Mouse (Mus musculus) hindbrain, embryonic 12.5 days (tissue): ENCODE data around the gene Serpina1b. TPM values are rescaled to one million over a fixed set of nuclear protein-coding genes. Genes with fewer than 3 reads are reported as not detected.
"Not testable (repeated sequence)": the region's sequence is repeated elsewhere in the genome, so short reads cannot be mapped to it uniquely, and the experiment has no call there.

Experiments used
- ATAC-seq: fragments of 200-750 bp; cut with Nextera tagmentation; 2 replicates; pipeline ENCODE4 v1.8.0; 2017; ENCODE audit warnings: moderate TSS enrichment; ENCODE audit not compliant: low FRiP score
- H3K27ac ChIP-seq: fragments of 300-500 bp; sonication (generic); 2 replicates; pipeline ENCODE4 v1.5.1; 2016; ENCODE audit warnings: mild to moderate bottlenecking
- H3K27me3 ChIP-seq: fragments of 300-500 bp; sonication (generic); 2 replicates; pipeline ENCODE4 v1.6.1; 2016; ENCODE audit warnings: mild to moderate bottlenecking
- H3K36me3 ChIP-seq: fragments of 300-500 bp; sonication (generic); 2 replicates; pipeline ENCODE4 v1.6.1; 2016; ENCODE audit warnings: mild to moderate bottlenecking
- H3K4me1 ChIP-seq: fragments of 300-500 bp; sonication (generic); 2 replicates; pipeline ENCODE4 v1.6.1; 2016
- H3K4me2 ChIP-seq: fragments of 300-500 bp; sonication (generic); replicated peaks from 2 replicates; pipeline ENCODE4 v1.6.1; 2016; ENCODE audit warnings: mild to moderate bottlenecking
- H3K4me3 ChIP-seq: fragments of 300-500 bp; sonication (generic); 2 replicates; pipeline ENCODE4 v1.5.1; 2016; ENCODE audit warnings: mild to moderate bottlenecking
- H3K9ac ChIP-seq: fragments of 300-500 bp; sonication (generic); 2 replicates; pipeline ENCODE4 v1.6.1; 2016; ENCODE audit warnings: mild to moderate bottlenecking, moderate library complexity
- H3K9me3 ChIP-seq: fragments of 300-500 bp; sonication (generic); replicated peaks from 2 replicates; pipeline ENCODE4 v1.6.1; 2016; ENCODE audit warnings: mild to moderate bottlenecking
- WGBS: fragments of 180-500 bp; shearing (Covaris S2); methylation state at CpG from one replicate; pipeline ENCODE4 v1.1.7; 2016; 5-methylcytosine and 5-hydroxymethylcytosine counted together
- polyA plus RNA-seq: library from polyadenylated mRNA; unstranded; fragments of >200 nt; fragmentation: Nextera tagmentation; extraction: Ambion mirVana; gene quantifications from 2 replicates; pipeline ENCODE4 v1.2.1, GENCODE M21; 2016

The Serpina1b gene
- polyA plus RNA-seq: not detected in 2 replicates

- H3K4me1 ChIP-seq, H3K27me3 ChIP-seq, H3K9ac ChIP-seq, H3K4me2 ChIP-seq, H3K4me3 ChIP-seq, H3K36me3 ChIP-seq, H3K27ac ChIP-seq, ATAC-seq: not testable (repeated sequence)
- peaks cover 23% of the 10 kb centered on the region for H3K9me3 ChIP-seq
- WGBS: 66% methylated on average over 4 of the region's 4 CpGs
Observed at GRCm38 (mm10) chr12:103830273-103830672, at the start of gene Serpina1b. Gene Serpina1b, minus strand, starts transcription at chr12:103830373.

DNA sequence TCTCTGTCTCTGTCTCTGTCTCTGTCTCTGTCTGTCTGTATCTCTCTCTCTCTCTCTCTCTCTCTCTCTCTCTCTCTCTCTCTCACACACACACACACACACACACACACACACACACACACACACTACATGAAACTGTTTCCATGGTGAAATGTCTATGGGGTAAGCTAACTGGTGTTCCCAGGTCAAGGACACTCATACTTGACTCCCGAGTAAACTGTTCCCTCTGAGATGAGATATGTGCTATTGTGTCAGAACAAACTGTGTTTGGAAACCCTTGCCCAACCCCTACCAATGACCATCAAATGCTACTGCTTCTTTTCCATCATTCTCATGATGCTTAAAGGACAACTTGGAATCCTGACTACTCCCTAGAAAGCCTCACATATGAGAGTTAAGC, 36.7 kb upstream of the Serpina1b start:
- H3K4me3 ChIP-seq, H3K27me3 ChIP-seq, H3K9me3 ChIP-seq, H3K36me3 ChIP-seq, H3K27ac ChIP-seq, H3K9ac ChIP-seq, ATAC-seq, H3K4me1 ChIP-seq, H3K4me2 ChIP-seq: not testable (repeated sequence)
- 85% methylated on average over 1 of the region's 1 CpGs for WGBS

GRCm38 (mm10) chr12:103863101-103863974, 33.2 kb upstream of the Serpina1b start, which contains the start of gene Serpina1a:
Gene Serpina1a, minus strand, starts transcription at chr12:103863562.
- ATAC-seq, H3K36me3 ChIP-seq, H3K4me2 ChIP-seq, H3K9me3 ChIP-seq, H3K27ac ChIP-seq, H3K27me3 ChIP-seq, H3K9ac ChIP-seq, H3K4me1 ChIP-seq, H3K4me3 ChIP-seq: not testable (repeated sequence)
- WGBS: 86% methylated on average over 9 of the region's 9 CpGs

DNA sequence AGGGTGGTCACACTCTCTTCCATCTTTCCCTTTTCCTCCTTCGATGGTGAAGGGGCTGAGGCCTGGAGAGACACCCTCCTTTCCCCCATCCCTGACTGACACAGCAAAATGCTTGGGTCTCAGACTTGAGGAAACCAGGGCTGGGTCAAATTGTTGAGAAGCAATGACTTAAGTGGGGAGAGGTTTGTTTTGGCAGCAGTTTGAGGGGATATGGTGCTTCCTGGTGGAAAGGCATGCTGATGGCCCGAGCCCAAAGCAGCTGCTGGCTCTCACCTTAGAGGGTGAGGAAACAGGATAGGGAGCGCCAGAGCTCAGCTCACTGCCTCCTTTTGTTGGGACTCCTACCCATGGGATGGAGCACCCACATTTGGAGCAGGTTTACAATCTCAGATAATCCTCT, 30.8 kb upstream of the Serpina1b start:
- H3K4me3 ChIP-seq: no peak overlapping the region
- 82% methylated on average over 3 of the region's 3 CpGs for WGBS
- no peaks in the 10 kb centered on the region for H3K36me3 ChIP-seq
- H3K4me1 ChIP-seq: no peaks in the 10 kb centered on the region
- H3K9ac ChIP-seq: no peak overlapping the region
- H3K27me3 ChIP-seq: no peaks in the 10 kb centered on the region
- H3K27ac ChIP-seq: no peak overlapping the region
- peaks cover 4% of the 10 kb centered on the region; the same call in 1 of the 2 replicates for H3K9me3 ChIP-seq
- no peak overlapping the region for H3K4me2 ChIP-seq
- no peak for ATAC-seq

GRCm38 (mm10) chr12:103860571-103860970, 30.4 kb upstream of the Serpina1b start:
- not testable (repeated sequence) for H3K9ac ChIP-seq, H3K27me3 ChIP-seq, H3K9me3 ChIP-seq, ATAC-seq, H3K36me3 ChIP-seq, H3K4me3 ChIP-seq, H3K4me2 ChIP-seq, H3K27ac ChIP-seq, H3K4me1 ChIP-seq
- 82% methylated on average over 3 of the region's 4 CpGs for WGBS

DNA sequence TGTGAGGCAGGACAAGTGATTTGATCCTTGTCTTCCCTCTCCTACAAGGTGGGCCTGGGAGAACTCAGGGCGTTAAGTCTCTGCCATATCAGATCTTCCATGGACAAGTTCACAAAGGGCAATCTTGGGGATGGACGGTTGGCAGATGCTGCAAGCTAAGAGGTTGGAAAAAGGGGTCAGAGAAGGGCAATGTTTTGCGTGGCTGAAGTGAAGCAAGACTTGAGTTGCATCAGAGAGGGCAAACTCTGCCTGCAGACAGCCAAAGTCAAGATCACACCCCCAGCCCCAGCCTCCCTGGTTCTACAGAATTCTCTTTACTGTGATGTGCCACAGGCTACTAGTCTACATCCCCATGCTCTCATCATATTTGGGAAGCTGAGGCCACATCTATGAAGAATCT, 29.4 kb upstream of the Serpina1b start:
- WGBS: 82% methylated on average over 3 of the region's 3 CpGs
- not testable (repeated sequence) for H3K27ac ChIP-seq

GRCm38 (mm10) chr12:103853032-103853431, 22.9 kb upstream of the Serpina1b start:
- not testable (repeated sequence) for H3K4me2 ChIP-seq, H3K27ac ChIP-seq, H3K9ac ChIP-seq, ATAC-seq, H3K9me3 ChIP-seq, H3K4me3 ChIP-seq, H3K4me1 ChIP-seq, H3K27me3 ChIP-seq, H3K36me3 ChIP-seq
- WGBS: 85% methylated on average over 2 of the region's 2 CpGs

More for the DNA sequence above, 29.4 kb upstream of the Serpina1b start:
- H3K36me3 ChIP-seq, ATAC-seq, H3K9ac ChIP-seq, H3K4me1 ChIP-seq, H3K4me3 ChIP-seq, H3K9me3 ChIP-seq, H3K27me3 ChIP-seq, H3K4me2 ChIP-seq: not testable (repeated sequence)

DNA sequence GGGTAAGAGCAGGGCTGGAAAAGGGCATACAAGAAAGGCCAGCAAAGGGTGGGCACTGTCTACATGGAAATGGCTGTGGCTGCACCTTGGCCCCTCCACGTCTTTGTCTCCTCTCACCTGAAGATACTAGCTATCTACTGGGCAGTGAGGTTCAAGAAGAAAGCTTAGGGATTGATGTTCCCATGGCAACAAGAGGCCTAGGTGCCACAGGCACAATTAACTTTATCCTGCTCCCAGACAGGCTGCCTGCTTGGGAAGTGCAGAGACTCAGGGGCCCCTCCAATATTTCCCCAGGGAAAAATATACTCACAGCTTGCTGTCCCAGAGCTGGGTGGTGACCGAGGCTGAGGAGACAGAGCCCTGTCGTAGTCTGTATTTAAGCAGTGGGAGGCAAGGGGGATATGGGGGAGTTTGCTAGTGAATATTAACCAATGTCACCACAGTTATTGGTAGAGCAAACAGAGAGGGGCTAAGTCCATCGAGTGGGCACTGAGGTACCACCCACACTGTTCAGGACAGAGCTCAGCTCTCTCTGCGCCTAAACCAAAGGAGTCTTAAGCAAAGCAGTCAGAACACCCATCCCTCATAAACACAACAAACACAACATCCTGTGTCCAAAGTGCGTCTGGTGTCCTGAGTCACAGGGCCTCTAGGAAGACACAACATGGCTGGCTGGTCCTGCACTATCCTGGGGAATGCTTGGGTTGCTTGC, 2.4 kb downstream of the Serpina1b start:
- H3K27ac ChIP-seq, H3K36me3 ChIP-seq: not testable (repeated sequence)
- WGBS: 92% methylated on average over 6 of the region's 6 CpGs

GRCm38 (mm10) chr12:103823826-103824225, 6.3 kb downstream of the Serpina1b start:
- not testable (repeated sequence) for H3K4me2 ChIP-seq, H3K4me3 ChIP-seq, H3K9ac ChIP-seq, H3K27me3 ChIP-seq, H3K4me1 ChIP-seq, H3K36me3 ChIP-seq, H3K9me3 ChIP-seq, H3K27ac ChIP-seq, ATAC-seq
- 82% methylated on average over 5 of the region's 5 CpGs for WGBS

More for the DNA sequence above, 2.4 kb downstream of the Serpina1b start:
- not testable (repeated sequence) for H3K9ac ChIP-seq, H3K4me2 ChIP-seq, H3K27me3 ChIP-seq, ATAC-seq, H3K4me1 ChIP-seq, H3K4me3 ChIP-seq
- peaks cover 10% of the 10 kb centered on the region for H3K9me3 ChIP-seq

- ATAC-seq, H3K4me2 ChIP-seq, H3K4me3 ChIP-seq, H3K27me3 ChIP-seq, H3K9ac ChIP-seq, H3K36me3 ChIP-seq, H3K4me1 ChIP-seq, H3K27ac ChIP-seq, H3K9me3 ChIP-seq: not testable (repeated sequence)
- 90% methylated on average over 6 of the region's 6 CpGs for WGBS
Observed at GRCm38 (mm10) chr12:103773246-103773851, 56.8 kb downstream of the Serpina1b start, which contains the start of gene Serpina1d. Gene Serpina1d, minus strand, starts transcription at chr12:103773592.

- H3K27me3 ChIP-seq, H3K4me3 ChIP-seq, H3K27ac ChIP-seq, H3K4me2 ChIP-seq, ATAC-seq, H3K9ac ChIP-seq, H3K4me1 ChIP-seq, H3K9me3 ChIP-seq, H3K36me3 ChIP-seq: not testable (repeated sequence)
- WGBS: 67% methylated on average over 1 of the region's 1 CpGs
Observed at GRCm38 (mm10) chr12:103770597-103770996, 59.6 kb downstream of the Serpina1b start.

DNA sequence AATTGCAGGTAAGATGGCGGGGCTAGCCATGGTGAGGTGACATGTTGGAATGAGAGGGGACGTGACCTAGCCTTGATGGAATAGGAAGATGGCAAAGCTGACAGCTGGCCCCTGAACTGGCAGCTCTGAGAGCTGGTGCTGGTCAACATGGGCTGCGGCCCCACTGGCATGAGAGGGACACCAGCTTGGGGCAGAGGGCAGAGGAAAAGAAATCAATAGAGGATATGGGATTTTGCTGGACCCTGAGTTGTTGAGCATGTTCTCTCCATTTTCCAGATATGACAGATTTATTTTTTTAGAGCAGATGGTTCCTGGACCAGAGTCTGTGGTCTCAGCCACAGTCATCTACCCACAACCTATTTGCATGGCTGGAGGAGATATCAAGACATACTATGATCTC, 67.1 kb downstream of the Serpina1b start:
- H3K36me3 ChIP-seq, ATAC-seq, H3K4me1 ChIP-seq, H3K9ac ChIP-seq, H3K4me3 ChIP-seq, H3K27ac ChIP-seq, H3K27me3 ChIP-seq, H3K4me2 ChIP-seq: not testable (repeated sequence)
- 95% methylated on average over 3 of the region's 3 CpGs for WGBS
- H3K9me3 ChIP-seq: peaks cover 12% of the 10 kb centered on the region
